Mouse (Mus musculus): ENCODE measurements around the gene Epb41.

Gene Epb41

GRCm38 (mm10) chr4:132074077-132074932 lies 816 bp downstream of the Epb41 start, which contains the start of gene Gm10300:
Gm10300 (plus strand) TSS chr4:132074697.
- DNase-seq (ENCODE audit: low read depth): no peak

GRCm38 (mm10) chr4:132072946-132073345 lies 2.2 kb downstream of the Epb41 start:
- DNase-seq (ENCODE audit: low read depth): no peak

- no peak for DNase-seq (ENCODE audit: low read depth)
Measured at GRCm38 (mm10) chr4:132072156-132072555, 3.0 kb downstream of the Epb41 start.

GRCm38 (mm10) chr4:132071674-132072073 lies 3.4 kb downstream of the Epb41 start:
- no peak for DNase-seq (ENCODE audit: low read depth)

GRCm38 (mm10) chr4:132067938-132068235 lies 7.2 kb downstream of the Epb41 start:
- DNase-seq (ENCODE audit: low read depth): no peak

- DNase-seq (ENCODE audit: low read depth): no peak
Measured at GRCm38 (mm10) chr4:132067112-132067937, 7.8 kb downstream of the Epb41 start.

- DNase-seq (ENCODE audit: low read depth): no peak
Measured at GRCm38 (mm10) chr4:132066101-132066773, 8.9 kb downstream of the Epb41 start.

GRCm38 (mm10) chr4:132065578-132065977 lies 9.5 kb downstream of the Epb41 start:
- no peak for DNase-seq (ENCODE audit: low read depth)

GRCm38 (mm10) chr4:132064550-132064949 lies 10.6 kb downstream of the Epb41 start:
- DNase-seq (ENCODE audit: low read depth): no peak

GRCm38 (mm10) chr4:132062934-132063884 lies 11.9 kb downstream of the Epb41 start:
- no peak for DNase-seq (ENCODE audit: low read depth)

GRCm38 (mm10) chr4:132062289-132062688 lies 12.8 kb downstream of the Epb41 start:
- no peak for DNase-seq (ENCODE audit: low read depth)

- no peak for DNase-seq (ENCODE audit: low read depth)
Measured at GRCm38 (mm10) chr4:132060040-132060832, 14.9 kb downstream of the Epb41 start.

- no peak for DNase-seq (ENCODE audit: low read depth)
Measured at GRCm38 (mm10) chr4:132059541-132059940, 15.6 kb downstream of the Epb41 start.

GRCm38 (mm10) chr4:132057311-132057710 lies 17.8 kb downstream of the Epb41 start:
- no peak for DNase-seq (ENCODE audit: low read depth)

GRCm38 (mm10) chr4:132051321-132052275 lies 23.5 kb downstream of the Epb41 start:
- no peak for DNase-seq (ENCODE audit: low read depth)

- no peak for DNase-seq (ENCODE audit: low read depth)
Measured at GRCm38 (mm10) chr4:132049549-132050200, 25.4 kb downstream of the Epb41 start.

- peak; percentile 80 for DNase-seq (ENCODE audit: low read depth)
Measured at GRCm38 (mm10) chr4:132048995-132049404, 26.1 kb downstream of the Epb41 start.

GRCm38 (mm10) chr4:132048011-132048991 lies 26.8 kb downstream of the Epb41 start:
- no peak for DNase-seq (ENCODE audit: low read depth)
